Mouse (Mus musculus) bone marrow, adult 2 months (tissue): ENCODE results near the gene Wee2.

Experiments used
- CTCF ChIP-seq: fragments of 200-500 bp; IDR thresholded peaks from 2 replicates; pipeline ENCODE4 v1.5.1; 2011; ENCODE audit warnings: low read length, control low read depth; ENCODE audit not compliant: control insufficient read depth, insufficient read depth
- POLR2A ChIP-seq: fragments of 200-500 bp; IDR thresholded peaks from 2 replicates; pipeline ENCODE4 v1.6.1; 2011; ENCODE audit warnings: low read depth, mild to moderate bottlenecking, control low read depth, low read length, borderline replicate concordance; ENCODE audit not compliant: control insufficient read depth

GRCm38 (mm10) chr6:40465710-40466109 is 26.8 kb downstream of the Wee2 start:
- TF ChIP-seq CTCF (peak; percentile 42), POLR2A (no peak)
